Mouse (Mus musculus) hindbrain, embryonic 14.5 days (tissue): ENCODE measurements around the gene Mettl27. TPM values are rescaled to one million over a fixed set of nuclear protein-coding genes. Genes with fewer than 3 reads are reported as not detected.

Source experiments
- ATAC-seq: fragments of 200-750 bp; cut with Nextera tagmentation; 2 replicates; pipeline ENCODE4 v1.8.0; 2017; ENCODE audit warnings: moderate number of reproducible peaks, mild to moderate bottlenecking, moderate TSS enrichment, moderate library complexity; ENCODE audit not compliant: low FRiP score
- DNase-seq: peaks from one replicate; pipeline ENCODE4 v3.0.0-alpha.2; 2015; ENCODE audit warnings: low spot score
- H3K27ac ChIP-seq: fragments of 300-500 bp; sonication (generic); 2 replicates; pipeline ENCODE4 v1.5.1; 2014; ENCODE audit warnings: mild to moderate bottlenecking, moderate library complexity
- H3K27me3 ChIP-seq: fragments of 300-500 bp; sonication (generic); 2 replicates; pipeline ENCODE4 v1.6.1; 2014; ENCODE audit warnings: mild to moderate bottlenecking, low read length, mixed read lengths; ENCODE audit not compliant: control insufficient read depth, insufficient read depth
- H3K36me3 ChIP-seq: fragments of 300-500 bp; sonication (generic); replicated peaks from 2 replicates; pipeline ENCODE4 v1.6.1; 2014; ENCODE audit not compliant: control insufficient read depth, insufficient read depth
- H3K4me1 ChIP-seq: fragments of 300-500 bp; sonication (generic); replicated peaks from 2 replicates; pipeline ENCODE4 v1.6.1; 2014; ENCODE audit warnings: antibody characterized with exemption, low read length, mixed read lengths; ENCODE audit not compliant: control insufficient read depth, insufficient read depth
- H3K4me2 ChIP-seq: fragments of 300-500 bp; sonication (generic); replicated peaks from 2 replicates; pipeline ENCODE4 v1.6.1; 2014; ENCODE audit warnings: mild to moderate bottlenecking, moderate library complexity
- H3K4me3 ChIP-seq: fragments of 300-500 bp; sonication (generic); replicated peaks from 2 replicates; pipeline ENCODE4 v1.5.1; 2014; ENCODE audit warnings: mild to moderate bottlenecking, low read length
- H3K9ac ChIP-seq: fragments of 300-500 bp; sonication (generic); 2 replicates; pipeline ENCODE4 v1.6.1; 2014
- H3K9me3 ChIP-seq: fragments of 300-500 bp; sonication (generic); 2 replicates; pipeline ENCODE4 v1.6.1; 2016; ENCODE audit warnings: low read length; ENCODE audit not compliant: control insufficient read depth
- WGBS: fragments of 180-500 bp; shearing (Covaris S2); extraction: QIAGEN DNeasy Blood & Tissue Kit; methylation state at CpG from one replicate; pipeline ENCODE4 v1.1.7; 2014; 5-methylcytosine and 5-hydroxymethylcytosine counted together
- polyA plus RNA-seq: library from polyadenylated mRNA; unstranded; fragments of >200 nt; fragmentation: Nextera tagmentation; extraction: Ambion mirVana; gene quantifications from 2 replicates; pipeline ENCODE4 v1.2.1, GENCODE M21; 2014

The Mettl27 gene
- polyA plus RNA-seq, 1 experiment from 2014 or later: 7.5 TPM

DNA sequence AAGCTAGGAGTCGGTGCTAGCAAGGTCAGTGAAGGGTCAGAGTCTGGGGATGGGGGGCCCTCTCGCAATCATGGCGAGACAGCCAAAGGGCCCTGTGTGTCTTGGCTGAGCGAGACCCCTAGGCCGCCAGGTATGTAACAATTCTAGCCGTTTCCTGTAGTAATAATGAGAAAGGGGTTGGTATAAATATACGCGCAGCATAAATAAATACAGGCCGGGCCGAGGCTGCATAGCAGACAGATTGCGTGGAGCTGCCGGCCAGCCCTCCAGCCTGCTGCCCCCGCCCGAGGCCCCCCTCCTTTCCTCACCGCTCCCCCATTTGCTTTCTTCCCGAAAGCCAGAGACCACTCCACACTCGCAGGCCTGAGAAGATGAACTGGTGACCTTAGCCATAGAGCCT, 34.6 kb upstream of the Mettl27 start:
- H3K36me3 ChIP-seq: no peaks in the 10 kb centered on the region
- no peak overlapping the region for H3K4me2 ChIP-seq
- 74% methylated on average over 17 of the region's 17 CpGs for WGBS
- no peak overlapping the region for H3K4me3 ChIP-seq
- 0 out of 2 replicates have a peak, but pooled peaks cover 4% of the 10 kb centered on the region for H3K4me1 ChIP-seq
- H3K27ac ChIP-seq: no peak overlapping the region
- H3K9ac ChIP-seq: no peak overlapping the region
- no peaks in the 10 kb centered on the region for H3K9me3 ChIP-seq
- DNase-seq (no peak), ATAC-seq (no peak)
- no peaks in the 10 kb centered on the region for H3K27me3 ChIP-seq

DNA sequence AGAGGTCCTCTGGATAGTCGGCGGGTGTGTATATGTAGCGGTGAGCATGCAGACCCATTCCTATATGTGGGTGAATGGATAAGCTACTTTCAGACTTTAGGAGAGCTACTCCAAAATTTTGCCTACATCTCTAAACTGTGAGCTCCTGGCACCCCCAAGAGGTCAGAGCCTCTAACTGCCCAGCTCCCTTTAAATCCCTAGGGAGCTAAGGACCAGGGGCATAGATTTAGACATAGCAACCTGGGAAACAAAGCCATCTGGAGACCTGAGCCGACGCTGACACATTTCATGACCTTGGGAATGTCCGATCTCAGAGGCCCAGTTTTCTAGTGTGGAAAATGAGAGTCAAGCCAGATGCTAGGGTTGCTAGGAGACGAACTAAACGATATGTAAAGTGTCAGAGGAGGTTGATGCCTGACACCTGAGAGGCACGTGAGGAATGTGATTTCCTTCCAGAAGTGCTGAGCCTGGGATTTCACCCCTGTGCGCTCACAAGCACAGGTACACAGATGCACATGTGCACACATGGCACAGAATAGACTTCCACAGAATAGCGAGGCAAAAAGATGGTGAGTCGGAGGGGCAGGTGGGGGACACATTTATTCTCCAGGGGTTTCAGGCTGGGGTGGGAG, 31.0 kb upstream of the Mettl27 start:
- H3K27ac ChIP-seq: no peak overlapping the region
- 42% methylated on average over 12 of the region's 12 CpGs for WGBS
- no peak for ATAC-seq

DNA sequence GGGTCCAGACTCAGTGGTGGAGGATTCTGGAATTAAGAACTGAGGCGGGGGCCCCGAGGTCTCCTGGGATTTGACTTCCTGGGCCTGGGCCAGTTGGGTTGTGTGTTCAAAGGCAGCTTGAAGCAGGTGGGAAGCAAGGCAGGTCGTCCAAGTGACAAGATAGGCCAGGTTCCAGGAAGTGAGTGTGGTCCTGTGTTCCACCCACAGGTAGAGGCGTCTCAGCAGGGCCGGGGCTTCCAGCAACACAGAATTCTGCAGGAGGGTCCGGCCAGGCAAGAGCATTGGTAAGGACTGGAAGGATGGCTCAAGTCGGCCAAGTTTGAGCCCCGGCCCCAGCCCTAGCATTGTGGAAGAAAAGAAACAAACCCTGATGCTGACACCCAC, 30.5 kb upstream of the Mettl27 start:
- H3K4me3 ChIP-seq: no peak overlapping the region
- H3K4me1 ChIP-seq: 0 out of 2 replicates have a peak, but pooled peaks cover 4% of the 10 kb centered on the region
- H3K36me3 ChIP-seq: no peaks in the 10 kb centered on the region
- no peaks in the 10 kb centered on the region for H3K9me3 ChIP-seq
- no peak overlapping the region for H3K27ac ChIP-seq
- no peak overlapping the region for H3K9ac ChIP-seq
- H3K4me2 ChIP-seq: no peak overlapping the region
- no peak for DNase-seq
- no peaks in the 10 kb centered on the region for H3K27me3 ChIP-seq
- no peak for ATAC-seq
- 79% methylated on average over 8 of the region's 8 CpGs for WGBS

More for the DNA sequence above, 31.0 kb upstream of the Mettl27 start:
- H3K9ac ChIP-seq: no peak overlapping the region
- no peak overlapping the region for H3K4me2 ChIP-seq
- no peaks in the 10 kb centered on the region for H3K27me3 ChIP-seq
- peak; percentile 58 for DNase-seq
- no peaks in the 10 kb centered on the region for H3K9me3 ChIP-seq
- H3K36me3 ChIP-seq: no peaks in the 10 kb centered on the region
- H3K4me1 ChIP-seq: 0 out of 2 replicates have a peak, but pooled peaks cover 4% of the 10 kb centered on the region
- no peak overlapping the region for H3K4me3 ChIP-seq

DNA sequence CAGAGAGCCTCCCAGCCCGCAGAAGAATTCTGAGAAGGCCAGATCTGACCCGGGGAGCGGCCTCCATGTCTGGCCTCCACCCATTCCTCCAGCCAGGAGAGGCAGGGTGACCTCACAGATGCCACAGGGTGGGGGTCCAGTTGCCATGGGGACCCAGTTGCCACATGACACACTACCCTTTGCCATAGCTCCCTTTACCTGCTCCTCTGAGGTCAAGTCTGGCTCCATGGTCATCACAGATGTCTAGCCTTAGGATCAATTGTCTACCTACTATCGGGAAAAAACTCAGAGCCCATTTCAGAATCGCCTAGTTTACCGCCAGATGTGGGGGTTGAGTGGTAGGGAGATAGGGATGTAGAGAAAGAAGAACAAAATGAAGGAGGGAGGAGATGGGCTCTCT, 25.5 kb upstream of the Mettl27 start, which contains the start of gene Tmem270:
Gene Tmem270, minus strand, starts transcription at position 101 of the 400 bp plus-strand sequence.
- no peak within 1 kb of the TSS for H3K4me3 ChIP-seq
- H3K27ac ChIP-seq: no peak within 1 kb of the TSS
- no peaks in the 10 kb centered on the region for H3K4me1 ChIP-seq
- H3K4me2 ChIP-seq: no peak within 1 kb of the TSS
- no peak for ATAC-seq
- 77% methylated on average over 6 of the region's 6 CpGs for WGBS
- no peak for DNase-seq
- H3K27me3 ChIP-seq: no peaks in the 10 kb centered on the region
- no peaks in the 10 kb centered on the region for H3K9me3 ChIP-seq
- no peak within 1 kb of the TSS for H3K9ac ChIP-seq
- no peaks in the 10 kb centered on the region for H3K36me3 ChIP-seq

DNA sequence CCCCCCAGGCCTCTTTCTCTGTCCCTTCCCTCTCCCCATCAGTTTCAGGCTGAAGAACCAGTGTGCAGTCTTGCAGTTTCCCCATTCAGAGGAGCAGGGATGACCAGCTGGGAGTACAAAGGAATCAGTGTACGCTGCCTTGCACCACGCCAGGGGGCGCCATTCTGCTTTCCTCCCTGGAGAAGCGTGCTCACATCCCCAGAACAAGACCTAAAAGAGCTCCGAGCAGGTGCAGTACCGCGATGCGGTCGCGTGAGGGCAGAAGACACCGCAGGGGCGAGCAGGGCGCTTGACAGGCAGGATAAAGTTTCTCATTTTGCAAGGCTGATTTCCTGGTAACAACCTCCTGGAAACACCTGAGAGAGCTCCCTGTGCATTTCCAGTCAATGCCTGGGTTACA, 25.0 kb upstream of the Mettl27 start:
- DNase-seq: peak; percentile 85
- Histone ChIP-seq H3K4me1 (no peaks in the 10 kb centered on the region), H3K27ac (no peak overlapping the region), H3K4me2 (no peak overlapping the region), H3K4me3 (no peak overlapping the region), H3K36me3 (no peaks in the 10 kb centered on the region), H3K27me3 (no peaks in the 10 kb centered on the region), H3K9me3 (no peaks in the 10 kb centered on the region), H3K9ac (no peak overlapping the region)
- ATAC-seq: peak; percentile 48; the same call in 1 of the 2 replicates
- 1% methylated on average over 13 of the region's 13 CpGs for WGBS

DNA sequence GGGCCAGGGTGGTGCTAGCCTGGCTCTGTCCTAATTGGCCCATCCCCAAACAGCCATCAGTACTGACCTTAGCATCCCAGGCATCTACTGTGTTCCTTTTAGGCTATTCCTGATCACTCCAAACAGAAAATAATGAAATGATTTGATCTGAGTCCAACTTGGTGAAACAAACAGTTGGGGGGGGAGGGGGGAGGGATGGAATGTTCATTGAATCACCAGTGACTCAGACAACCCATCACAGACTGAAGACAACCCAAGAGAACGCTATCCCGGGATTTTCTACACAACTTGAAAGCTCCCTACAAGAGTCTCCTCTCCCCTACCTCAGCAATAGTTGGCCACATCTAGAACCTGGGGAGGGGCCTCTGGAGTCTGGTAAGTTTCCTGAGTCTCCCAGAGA, 20.3 kb upstream of the Mettl27 start:
- H3K4me1 ChIP-seq: no peaks in the 10 kb centered on the region
- no peak for DNase-seq
- 90% methylated on average over 2 of the region's 2 CpGs for WGBS

DNA sequence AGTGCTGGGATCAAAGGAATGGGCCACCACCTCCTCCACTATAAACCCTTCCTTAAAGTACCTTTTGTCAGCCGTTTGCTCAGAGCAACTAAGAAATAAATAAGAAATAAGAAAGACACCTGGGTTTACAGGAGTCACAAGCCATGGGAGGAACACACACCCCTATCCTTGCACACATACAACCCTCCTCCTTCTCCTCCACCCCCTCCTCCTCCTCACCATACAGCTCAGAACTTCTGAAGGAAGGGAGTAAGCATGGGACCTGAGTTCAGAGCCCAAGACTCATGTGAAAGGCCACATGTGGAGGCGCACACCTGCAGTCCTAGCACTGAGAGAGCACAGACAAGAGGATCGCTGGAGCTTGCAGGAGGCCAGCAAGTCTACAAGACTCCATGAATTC, 18.8 kb upstream of the Mettl27 start:
- Histone ChIP-seq H3K9ac (no peak overlapping the region), H3K4me1 (no peaks in the 10 kb centered on the region), H3K27ac (no peak overlapping the region), H3K4me3 (no peak overlapping the region), H3K4me2 (no peak overlapping the region), H3K9me3 (peaks cover 3% of the 10 kb centered on the region; the same call in 1 of the 2 replicates), H3K27me3 (no peaks in the 10 kb centered on the region), H3K36me3 (no peaks in the 10 kb centered on the region)
- DNase-seq (no peak), ATAC-seq (no peak)
- 85% methylated on average over 3 of the region's 3 CpGs for WGBS

More for the DNA sequence above, 20.3 kb upstream of the Mettl27 start:
- no peak overlapping the region for H3K4me2 ChIP-seq
- no peak overlapping the region for H3K9ac ChIP-seq
- ATAC-seq: no peak
- H3K27ac ChIP-seq: no peak overlapping the region
- no peak overlapping the region for H3K4me3 ChIP-seq
- H3K36me3 ChIP-seq: no peaks in the 10 kb centered on the region
- H3K27me3 ChIP-seq: no peaks in the 10 kb centered on the region
- no peaks in the 10 kb centered on the region for H3K9me3 ChIP-seq

DNA sequence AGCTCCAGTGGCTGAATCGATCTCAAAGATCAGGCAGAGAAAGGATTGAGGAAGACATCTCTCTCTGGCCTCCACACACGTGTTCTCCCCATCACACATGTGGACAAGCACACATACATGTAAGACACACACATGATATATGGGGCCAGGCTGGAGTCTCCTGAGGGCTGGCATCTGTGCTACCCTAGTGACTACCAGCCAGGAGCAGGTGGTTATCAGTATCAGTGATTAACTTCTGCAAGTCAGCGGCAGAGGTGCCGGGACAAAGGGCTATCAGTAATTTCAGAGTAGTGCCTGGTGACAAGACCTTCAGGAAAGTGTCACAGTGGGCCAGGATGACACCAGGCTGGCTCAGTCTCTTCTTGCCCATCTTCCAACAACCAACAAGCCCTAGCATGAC, 18.4 kb upstream of the Mettl27 start:
- no peak overlapping the region for H3K27ac ChIP-seq
- DNase-seq (no peak), ATAC-seq (no peak)
- H3K4me2 ChIP-seq: no peak overlapping the region
- 86% methylated on average over 4 of the region's 4 CpGs for WGBS
- no peak overlapping the region for H3K9ac ChIP-seq
- no peak overlapping the region for H3K4me3 ChIP-seq
- no peaks in the 10 kb centered on the region for H3K36me3 ChIP-seq
- peaks cover 3% of the 10 kb centered on the region; the same call in 1 of the 2 replicates for H3K9me3 ChIP-seq
- no peaks in the 10 kb centered on the region for H3K4me1 ChIP-seq
- H3K27me3 ChIP-seq: no peaks in the 10 kb centered on the region

DNA sequence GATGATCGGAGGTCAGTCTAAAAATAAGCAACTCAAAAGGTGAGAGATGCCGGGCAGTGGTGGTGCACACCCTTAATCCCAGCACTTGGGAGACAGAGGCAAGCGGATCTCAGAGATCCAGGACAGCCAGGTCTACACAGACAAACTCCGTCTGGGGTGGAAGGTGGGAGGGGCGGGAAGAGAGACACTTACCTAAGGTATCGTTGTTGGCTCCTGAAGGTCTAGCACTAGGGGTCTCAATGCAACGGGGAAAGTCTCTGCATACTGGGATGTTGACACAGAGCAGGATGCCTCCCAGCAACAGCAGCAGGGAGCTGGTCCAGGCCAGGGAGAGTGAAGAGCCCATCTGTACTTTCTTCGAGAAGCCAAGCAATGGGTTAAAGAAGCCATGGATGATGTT, 17.7 kb upstream of the Mettl27 start:
- H3K4me2 ChIP-seq: no peak overlapping the region
- peaks cover 3% of the 10 kb centered on the region; the same call in 1 of the 2 replicates for H3K9me3 ChIP-seq
- H3K36me3 ChIP-seq: no peaks in the 10 kb centered on the region
- H3K4me3 ChIP-seq: no peak overlapping the region
- no peaks in the 10 kb centered on the region for H3K27me3 ChIP-seq
- no peak overlapping the region for H3K27ac ChIP-seq
- ATAC-seq (no peak), DNase-seq (no peak)
- H3K4me1 ChIP-seq: no peaks in the 10 kb centered on the region
- no peak overlapping the region for H3K9ac ChIP-seq
- WGBS: 89% methylated on average over 8 of the region's 8 CpGs

DNA sequence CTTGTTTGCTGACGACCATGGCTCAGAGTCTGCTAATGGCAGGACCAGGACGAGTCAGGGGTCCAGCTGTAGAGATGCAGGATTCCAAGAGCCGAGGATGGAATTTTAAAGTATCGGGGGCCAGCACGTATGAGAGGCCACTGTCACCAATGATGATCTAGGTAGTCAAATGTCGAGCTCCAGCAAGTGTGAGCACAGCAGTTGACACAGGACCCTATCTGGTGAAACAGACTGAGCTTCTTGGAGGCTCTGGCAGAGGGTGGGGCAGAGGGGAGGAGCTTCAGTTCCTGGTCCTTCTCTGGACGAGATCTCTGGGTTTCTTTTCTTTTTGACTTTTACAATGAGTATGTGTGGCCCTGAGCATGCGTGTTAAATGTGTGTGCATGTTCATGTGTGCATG, 16.9 kb upstream of the Mettl27 start, which contains the start of gene Cldn13:
Gene Cldn13, minus strand, starts transcription at position 216 of the 400 bp plus-strand sequence.
- DNase-seq (no peak), ATAC-seq (no peak)
- Histone ChIP-seq H3K4me1 (no peaks in the 10 kb centered on the region), H3K4me3 (no peak within 1 kb of the TSS), H3K4me2 (no peak within 1 kb of the TSS), H3K9me3 (peaks cover 3% of the 10 kb centered on the region; the same call in 1 of the 2 replicates), H3K36me3 (no peaks in the 10 kb centered on the region), H3K9ac (no peak within 1 kb of the TSS), H3K27me3 (no peaks in the 10 kb centered on the region), H3K27ac (no peak within 1 kb of the TSS)
- 79% methylated on average over 8 of the region's 8 CpGs for WGBS
